Mouse (Mus musculus) activated CD4-positive, CD25-positive, alpha-beta regulatory T cell (primary cell): Measurements from ENCODE around the gene Ndufa4. TPM values are rescaled to one million over a fixed set of nuclear protein-coding genes. Genes with fewer than 3 reads are reported as not detected.

ENCODE experiments used
- polyA plus RNA-seq, 2 experiments: library from polyadenylated mRNA; unstranded; fragments of 100-300 nt; shearing (Covaris generic); gene quantifications; one replicate each; pipeline ENCODE4 v1.2.1; 2017

Ndufa4 gene
- 100 to 1,000 TPM; 530 to 558 TPM for polyA plus RNA-seq

GRCm38 (mm10) chr6:11907269-11908032 lies at the start of gene Ndufa4, which contains the start of gene Phf14:
Gene Ndufa4, minus strand, starts transcription at chr6:11907497.
Gene Phf14, plus strand, starts transcription at chr6:11907809.

Other genes starting within 250 kb of the Ndufa4 start
- gene Phf14, start 312 bp upstream of the Ndufa4 start, polyA plus RNA-seq = 10 to 100 TPM; 68.1 to 74.2 TPM